Mouse (Mus musculus) NIH3T3 (cell line): ENCODE measurements around the gene Jam3.

Source experiments
- DNase-seq: peaks from one replicate; pipeline ENCODE4 v3.0.0-alpha.2; 2012; ENCODE audit warnings: low read depth

The Jam3 gene

GRCm38 (mm10) chr9:27154763-27155530, at the start of gene Jam3:
Jam3 (minus strand) TSS chr9:27155421.
- DNase-seq: peak; percentile 81

GRCm38 (mm10) chr9:27204201-27204600, 49.0 kb upstream of the Jam3 start:
- DNase-seq: no peak

GRCm38 (mm10) chr9:27203134-27203533, 47.9 kb upstream of the Jam3 start:
- no peak for DNase-seq

- DNase-seq: no peak
Measured at GRCm38 (mm10) chr9:27201472-27202219, 46.4 kb upstream of the Jam3 start.

- no peak for DNase-seq
Measured at GRCm38 (mm10) chr9:27193592-27194080, 38.4 kb upstream of the Jam3 start.

- no peak for DNase-seq
Measured at GRCm38 (mm10) chr9:27192761-27193591, 37.8 kb upstream of the Jam3 start.

GRCm38 (mm10) chr9:27192001-27192760, 37.0 kb upstream of the Jam3 start:
- peak; percentile 82 for DNase-seq

- DNase-seq: peak; percentile 68
Measured at GRCm38 (mm10) chr9:27191501-27191981, 36.3 kb upstream of the Jam3 start.

GRCm38 (mm10) chr9:27190461-27190860, 35.2 kb upstream of the Jam3 start:
- no peak for DNase-seq

GRCm38 (mm10) chr9:27189306-27189705, 34.1 kb upstream of the Jam3 start:
- no peak for DNase-seq

GRCm38 (mm10) chr9:27188677-27189241, 33.5 kb upstream of the Jam3 start:
- DNase-seq: no peak

- DNase-seq: no peak
Measured at GRCm38 (mm10) chr9:27185820-27186219, 30.6 kb upstream of the Jam3 start.

GRCm38 (mm10) chr9:27182087-27182486, 26.9 kb upstream of the Jam3 start:
- DNase-seq: no peak

GRCm38 (mm10) chr9:27180492-27180891, 25.3 kb upstream of the Jam3 start:
- no peak for DNase-seq

- DNase-seq: no peak
Measured at GRCm38 (mm10) chr9:27178935-27179334, 23.7 kb upstream of the Jam3 start.

- DNase-seq: peak; percentile 76
Measured at GRCm38 (mm10) chr9:27176154-27176553, 20.9 kb upstream of the Jam3 start.

GRCm38 (mm10) chr9:27175682-27176081, 20.5 kb upstream of the Jam3 start:
- no peak for DNase-seq

GRCm38 (mm10) chr9:27175241-27175640, 20.0 kb upstream of the Jam3 start:
- DNase-seq: no peak

GRCm38 (mm10) chr9:27174079-27174478, 18.9 kb upstream of the Jam3 start:
- DNase-seq: no peak

GRCm38 (mm10) chr9:27173646-27174045, 18.4 kb upstream of the Jam3 start:
- no peak for DNase-seq

GRCm38 (mm10) chr9:27172839-27173238, 17.6 kb upstream of the Jam3 start:
- no peak for DNase-seq
